Mouse (Mus musculus): ENCODE measurements at regions not wholly inside any gene's neighbourhood (a gene's known extent, or its start where the extent isn't known, plus 50 kb on each side); places are given as distances from the start of the nearest gene placed in this dataset.
A peak's percentile ranks its signal among the peaks of the same experiment; 100 is the strongest.

- no peak for DNase-seq
- intact Hi-C loops (cut with DNase I; ENCODE audit: low total_unique reads) = no loop called here
Observed at GRCm38 (mm10) chr14:54185265-54185830, 68.6 kb downstream of the Dad1 start.

GRCm38 (mm10) chr14:54183873-54184272, 70.0 kb downstream of the Dad1 start:
- no peak for DNase-seq

GRCm38 (mm10) chr14:54182838-54183237, 71.1 kb downstream of the Dad1 start:
- no peak for DNase-seq
- intact Hi-C loops (cut with DNase I; ENCODE audit: low total_unique reads) = no loop called here

More at GRCm38 (mm10) chr14:54183873-54184272, 70.0 kb downstream of the Dad1 start:
- intact Hi-C loops (cut with DNase I; ENCODE audit: low total_unique reads) = no loop called here

- DNase-seq = no peak
- intact Hi-C loops (cut with DNase I; ENCODE audit: low total_unique reads) = no loop called here
Observed at GRCm38 (mm10) chr14:54181306-54181705, 72.6 kb downstream of the Dad1 start.

GRCm38 (mm10) chr14:54180754-54181153, 73.2 kb downstream of the Dad1 start:
- peak; percentile 27 for DNase-seq
- intact Hi-C loops (cut with DNase I; ENCODE audit: low total_unique reads) = no loop called here

GRCm38 (mm10) chr14:54180271-54180670, 73.6 kb downstream of the Dad1 start:
- DNase-seq = peak; percentile 28
- intact Hi-C loops (cut with DNase I; ENCODE audit: low total_unique reads) = no loop called here

GRCm38 (mm10) chr14:54178856-54179255, 75.0 kb downstream of the Dad1 start:
- no peak for DNase-seq
- intact Hi-C loops (cut with DNase I; ENCODE audit: low total_unique reads) = no loop called here

- DNase-seq = no peak
- intact Hi-C loops (cut with DNase I; ENCODE audit: low total_unique reads) = no loop called here
Observed at GRCm38 (mm10) chr14:54176469-54176868, 77.4 kb downstream of the Dad1 start.

GRCm38 (mm10) chr14:54175476-54175875, 78.4 kb downstream of the Dad1 start:
- intact Hi-C loops (cut with DNase I; ENCODE audit: low total_unique reads) = no loop called here

GRCm38 (mm10) chr14:54173316-54173715, 80.6 kb downstream of the Dad1 start:
- intact Hi-C loops (cut with DNase I; ENCODE audit: low total_unique reads) = no loop called here
- DNase-seq = no peak

More at GRCm38 (mm10) chr14:54175476-54175875, 78.4 kb downstream of the Dad1 start:
- no peak for DNase-seq

GRCm38 (mm10) chr14:54169254-54169653, 84.7 kb downstream of the Dad1 start:
- intact Hi-C loops (cut with DNase I; ENCODE audit: low total_unique reads) = no loop called here

GRCm38 (mm10) chr14:54168414-54168931, 85.4 kb downstream of the Dad1 start:
- intact Hi-C loops (cut with DNase I; ENCODE audit: low total_unique reads) = no loop called here
- DNase-seq = no peak

More at GRCm38 (mm10) chr14:54169254-54169653, 84.7 kb downstream of the Dad1 start:
- no peak for DNase-seq

- DNase-seq = no peak
- intact Hi-C loops (cut with DNase I; ENCODE audit: low total_unique reads) = no loop called here
Observed at GRCm38 (mm10) chr14:54166057-54166456, 87.8 kb downstream of the Dad1 start.

- intact Hi-C loops (cut with DNase I; ENCODE audit: low total_unique reads) = no loop called here
- DNase-seq = no peak
Observed at GRCm38 (mm10) chr14:54164874-54165273, 89.0 kb downstream of the Dad1 start.

- intact Hi-C loops (cut with DNase I; ENCODE audit: low total_unique reads) = no loop called here
- DNase-seq = peak; percentile 32
Observed at GRCm38 (mm10) chr14:54161916-54162315, 92.0 kb downstream of the Dad1 start.

GRCm38 (mm10) chr14:54161206-54161605, 92.7 kb downstream of the Dad1 start:
- intact Hi-C loops (cut with DNase I; ENCODE audit: low total_unique reads) = no loop called here
- no peak for DNase-seq

GRCm38 (mm10) chr14:54159816-54160215, 94.1 kb downstream of the Dad1 start:
- DNase-seq = no peak
- intact Hi-C loops (cut with DNase I; ENCODE audit: low total_unique reads) = no loop called here

- DNase-seq = no peak
- intact Hi-C loops (cut with DNase I; ENCODE audit: low total_unique reads) = no loop called here
Observed at GRCm38 (mm10) chr14:54158214-54158965, 95.5 kb downstream of the Dad1 start.

- intact Hi-C loops (cut with DNase I; ENCODE audit: low total_unique reads) = no loop called here
- DNase-seq = no peak
Observed at GRCm38 (mm10) chr14:54156536-54156935, 97.4 kb downstream of the Dad1 start.

GRCm38 (mm10) chr14:54152485-54153235, 101.2 kb downstream of the Dad1 start:
- intact Hi-C loops (cut with DNase I; ENCODE audit: low total_unique reads) = loop anchor here (2.0 kb wide), 1 partner anchor 88 kb away; no protein-coding TSS in a partner anchor
- DNase-seq = peak; percentile 69
